Comparison of ENCODE assay signal across 29 mouse cellular contexts in genomic region chr1:126517427-126517826, GRCm38 (mm10).
"Had no signal": no experiment of that assay in that cellular context is flagged by ENCODE, and none has a peak within 500 bp of the region (broad histone marks: within the 10 kb centered on the region; RNA-seq: fewer than 3 reads in every experiment).

No protein-coding gene starts in this region.

- H3K27ac ChIP-seq: heart, embryonic 13.5 days; heart, embryonic 15.5 days; hindbrain, embryonic 10.5 days; hindbrain, embryonic 12.5 days; hindbrain, embryonic 13.5 days; hindbrain, embryonic 14.5 days; hindbrain, embryonic 15.5 days; hindbrain, postnatal 0 days; intestine, embryonic 15.5 days; kidney, embryonic 15.5 days; kidney, postnatal 0 days; layer of hippocampus, adult 2 months; left cerebral cortex, adult 2 months had no signal

- DNase-seq: heart, postnatal 10 days; heart, postnatal 36 days; heart, postnatal 4 days; kidney, adult 11 months; kidney, adult 18-20 months; kidney, adult 2 months; kidney, adult 8-10 months; kidney, adult 9 months; kidney, postnatal 10 days; kidney, postnatal 14 days; kidney, postnatal 25 days; kidney, postnatal 36 days; kidney, postnatal 4 days; layer of hippocampus, adult 9-11 months; layer of hippocampus, postnatal 36 days had no signal

- H3K9me3 ChIP-seq: heart, embryonic 12.5 days; heart, embryonic 13.5 days; heart, embryonic 15.5 days; hindbrain, embryonic 10.5 days; hindbrain, embryonic 12.5 days; hindbrain, embryonic 13.5 days; hindbrain, embryonic 15.5 days; intestine, embryonic 15.5 days; kidney, embryonic 15.5 days had no signal

- H3K36me3 ChIP-seq: heart, embryonic 12.5 days; heart, embryonic 13.5 days; heart, embryonic 15.5 days; hindbrain, embryonic 10.5 days; hindbrain, embryonic 12.5 days; hindbrain, embryonic 13.5 days; hindbrain, embryonic 15.5 days; intestine, embryonic 15.5 days; kidney, embryonic 15.5 days had no signal

- H3K4me3 ChIP-seq: heart, embryonic 12.5 days; heart, embryonic 13.5 days; heart, embryonic 15.5 days; hindbrain, embryonic 10.5 days; hindbrain, embryonic 12.5 days; hindbrain, embryonic 13.5 days; hindbrain, embryonic 15.5 days; intestine, embryonic 15.5 days; kidney, embryonic 15.5 days; layer of hippocampus, adult 2 months; left cerebral cortex, adult 2 months had no signal

- H3K9ac ChIP-seq: heart, embryonic 12.5 days; heart, embryonic 13.5 days; heart, embryonic 15.5 days; hindbrain, embryonic 12.5 days; hindbrain, embryonic 13.5 days; hindbrain, embryonic 14.5 days; hindbrain, embryonic 15.5 days; intestine, embryonic 15.5 days; kidney, embryonic 15.5 days had no signal

- H3K27me3 ChIP-seq: heart, embryonic 12.5 days; heart, embryonic 13.5 days; heart, embryonic 15.5 days; hindbrain, embryonic 12.5 days; hindbrain, embryonic 13.5 days; hindbrain, embryonic 15.5 days; intestine, embryonic 15.5 days; kidney, embryonic 15.5 days had no signal

- H3K4me1 ChIP-seq: heart, embryonic 12.5 days; heart, embryonic 15.5 days; hindbrain, embryonic 10.5 days; hindbrain, embryonic 12.5 days; hindbrain, embryonic 13.5 days; hindbrain, embryonic 15.5 days; intestine, embryonic 15.5 days had no signal
